Mouse (Mus musculus): ENCODE measurements at regions not wholly inside any gene's neighbourhood (a gene's known extent, or its start where the extent isn't known, plus 50 kb on each side); places are given as distances from the start of the nearest gene placed in this dataset.

GRCm38 (mm10) chr2:160525301-160526205, 120.1 kb upstream of the Top1 start:
- Histone ChIP-seq H3K36me3 (ENCODE audit: control insufficient read depth, insufficient read depth, low read length) (no peaks in the 10 kb centered on the region), H3K27me3 (ENCODE audit: control insufficient read depth, insufficient read depth, low read length) (no peaks in the 10 kb centered on the region), H3K9ac (ENCODE audit: low read depth, low read length) (no peak overlapping the region), H3K27ac (replicated peaks; ENCODE audit: insufficient read depth, low read depth, low read length) (no peak overlapping the region), H3K79me2 (ENCODE audit: control insufficient read depth, insufficient read depth, low read length) (no peaks in the 10 kb centered on the region), H3K4me1 (ENCODE audit: control insufficient read depth, insufficient read depth, low read length) (no peaks in the 10 kb centered on the region), H3K4me3 (ENCODE audit: insufficient read depth, low read depth, low read length) (no peak overlapping the region)
- DNase-seq (ENCODE audit: extremely low read depth, low read depth, low spot score): no peak
- TF ChIP-seq CTCF (IDR thresholded peaks at IDR 0.05; ENCODE audit: low read depth, low read length) (no peak), POLR2A (IDR thresholded peaks at IDR 0.05; ENCODE audit: extremely low read depth, insufficient read depth, low read length) (no peak)
- WGBS: 88% methylated on average over 9 of the region's 9 CpGs

- no peak for DNase-seq (ENCODE audit: extremely low read depth, low read depth, low spot score)
- TF ChIP-seq CTCF (IDR thresholded peaks at IDR 0.05; ENCODE audit: low read depth, low read length) (no peak), POLR2A (IDR thresholded peaks at IDR 0.05; ENCODE audit: extremely low read depth, insufficient read depth, low read length) (no peak)
- Histone ChIP-seq H3K27ac (replicated peaks; ENCODE audit: insufficient read depth, low read depth, low read length) (no peak overlapping the region), H3K4me1 (ENCODE audit: control insufficient read depth, insufficient read depth, low read length) (no peaks in the 10 kb centered on the region), H3K9ac (ENCODE audit: low read depth, low read length) (no peak overlapping the region), H3K27me3 (ENCODE audit: control insufficient read depth, insufficient read depth, low read length) (no peaks in the 10 kb centered on the region), H3K36me3 (ENCODE audit: control insufficient read depth, insufficient read depth, low read length) (no peaks in the 10 kb centered on the region), H3K79me2 (ENCODE audit: control insufficient read depth, insufficient read depth, low read length) (no peaks in the 10 kb centered on the region), H3K4me3 (ENCODE audit: insufficient read depth, low read depth, low read length) (no peak overlapping the region)
- WGBS: 44% methylated on average over 8 of the region's 8 CpGs
Measured at GRCm38 (mm10) chr2:160526377-160527125, 119.1 kb upstream of the Top1 start.

DNA sequence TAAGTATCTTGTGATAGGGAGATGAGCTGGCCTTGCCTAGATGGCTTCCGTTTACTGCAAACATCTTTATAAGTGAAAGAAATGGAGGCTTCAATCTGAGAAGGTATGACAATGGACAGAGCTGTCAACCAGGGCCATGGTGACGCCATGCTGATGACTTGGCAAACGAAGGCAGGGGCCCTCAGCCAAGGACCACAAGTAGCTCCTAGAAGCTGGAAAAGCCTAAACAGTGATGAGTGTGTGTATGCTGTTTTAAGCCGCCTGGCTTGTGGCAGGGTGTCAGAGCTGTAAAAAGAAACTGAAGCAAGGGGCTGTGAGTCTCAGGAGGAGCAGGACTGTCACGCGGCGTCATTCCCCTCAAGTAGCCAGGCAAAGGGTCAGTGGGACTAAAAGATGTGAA, 116.4 kb upstream of the Top1 start:
- H3K4me1 ChIP-seq (ENCODE audit: control insufficient read depth, insufficient read depth, low read length): no peaks in the 10 kb centered on the region
- WGBS: 89% methylated on average over 7 of the region's 7 CpGs
- H3K36me3 ChIP-seq (ENCODE audit: control insufficient read depth, insufficient read depth, low read length): no peaks in the 10 kb centered on the region
- no peaks in the 10 kb centered on the region for H3K79me2 ChIP-seq (ENCODE audit: control insufficient read depth, insufficient read depth, low read length)
- no peak for TF ChIP-seq CTCF (IDR thresholded peaks at IDR 0.05; ENCODE audit: low read depth, low read length)
- no peak for TF ChIP-seq POLR2A (IDR thresholded peaks at IDR 0.05; ENCODE audit: extremely low read depth, insufficient read depth, low read length)
- no peak for DNase-seq (ENCODE audit: extremely low read depth, low read depth, low spot score)
- no peak overlapping the region for H3K4me3 ChIP-seq (ENCODE audit: insufficient read depth, low read depth, low read length)
- H3K9ac ChIP-seq (ENCODE audit: low read depth, low read length): no peak overlapping the region
- H3K27ac ChIP-seq (replicated peaks; ENCODE audit: insufficient read depth, low read depth, low read length): no peak overlapping the region
- no peaks in the 10 kb centered on the region for H3K27me3 ChIP-seq (ENCODE audit: control insufficient read depth, insufficient read depth, low read length)

DNA sequence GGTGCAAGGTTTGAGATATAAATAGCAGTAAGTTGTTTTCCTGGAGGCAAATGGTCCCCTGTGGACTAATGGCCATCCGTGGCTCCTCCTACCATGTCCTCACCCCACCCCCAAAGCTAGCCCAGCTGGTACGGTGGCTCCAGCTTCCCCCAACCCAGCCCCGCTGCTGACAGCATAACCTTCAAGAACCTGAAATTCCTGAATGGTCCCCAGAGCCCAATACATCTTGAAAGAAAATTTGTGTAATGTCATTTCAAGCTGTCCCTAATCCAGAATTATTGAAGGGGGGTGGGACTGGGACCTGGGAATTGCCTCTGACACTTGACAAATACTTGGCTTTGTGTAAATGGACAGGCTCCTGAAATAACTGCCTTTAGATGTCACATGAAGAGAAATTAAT, 115.3 kb upstream of the Top1 start:
- H3K27ac ChIP-seq (replicated peaks; ENCODE audit: insufficient read depth, low read depth, low read length): no peak overlapping the region
- TF ChIP-seq CTCF (IDR thresholded peaks at IDR 0.05; ENCODE audit: low read depth, low read length): no peak
- TF ChIP-seq POLR2A (IDR thresholded peaks at IDR 0.05; ENCODE audit: extremely low read depth, insufficient read depth, low read length): no peak
- H3K4me1 ChIP-seq (ENCODE audit: control insufficient read depth, insufficient read depth, low read length): no peaks in the 10 kb centered on the region
- no peaks in the 10 kb centered on the region for H3K79me2 ChIP-seq (ENCODE audit: control insufficient read depth, insufficient read depth, low read length)
- no peaks in the 10 kb centered on the region for H3K36me3 ChIP-seq (ENCODE audit: control insufficient read depth, insufficient read depth, low read length)
- H3K4me3 ChIP-seq (ENCODE audit: insufficient read depth, low read depth, low read length): no peak overlapping the region
- 63% methylated on average over 3 of the region's 3 CpGs for WGBS
- no peak for DNase-seq (ENCODE audit: extremely low read depth, low read depth, low spot score)
- H3K27me3 ChIP-seq (ENCODE audit: control insufficient read depth, insufficient read depth, low read length): no peaks in the 10 kb centered on the region
- H3K9ac ChIP-seq (ENCODE audit: low read depth, low read length): no peak overlapping the region

DNA sequence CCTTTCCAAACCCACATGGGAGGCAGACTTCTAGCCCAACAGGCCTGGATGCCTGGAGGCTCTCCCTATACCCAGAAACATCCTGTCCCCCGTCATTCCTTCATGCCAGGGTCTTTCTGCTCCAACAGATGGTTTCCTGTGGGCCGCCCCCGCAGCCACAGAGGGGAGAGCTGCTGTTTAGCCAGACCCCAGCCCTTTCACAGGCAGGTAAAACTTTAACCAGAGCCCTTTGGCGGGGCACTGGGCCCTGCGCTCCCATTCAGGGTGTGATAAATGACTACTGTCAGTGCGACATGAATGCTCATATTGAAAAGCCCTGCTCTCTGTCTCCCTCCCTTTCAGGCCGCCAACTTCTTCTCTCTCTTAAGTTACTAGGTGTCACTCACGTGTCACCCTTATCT, 108.4 kb upstream of the Top1 start:
- no peak overlapping the region for H3K9ac ChIP-seq (ENCODE audit: low read depth, low read length)
- no peak for TF ChIP-seq CTCF (IDR thresholded peaks at IDR 0.05; ENCODE audit: low read depth, low read length)
- TF ChIP-seq POLR2A (IDR thresholded peaks at IDR 0.05; ENCODE audit: extremely low read depth, insufficient read depth, low read length): no peak
- no peak overlapping the region for H3K27ac ChIP-seq (replicated peaks; ENCODE audit: insufficient read depth, low read depth, low read length)
- WGBS: 30% methylated on average over 8 of the region's 8 CpGs
- H3K27me3 ChIP-seq (ENCODE audit: control insufficient read depth, insufficient read depth, low read length): no peaks in the 10 kb centered on the region
- DNase-seq (ENCODE audit: extremely low read depth, low read depth, low spot score): no peak
- H3K36me3 ChIP-seq (ENCODE audit: control insufficient read depth, insufficient read depth, low read length): no peaks in the 10 kb centered on the region
- no peaks in the 10 kb centered on the region for H3K4me1 ChIP-seq (ENCODE audit: control insufficient read depth, insufficient read depth, low read length)
- H3K79me2 ChIP-seq (ENCODE audit: control insufficient read depth, insufficient read depth, low read length): no peaks in the 10 kb centered on the region
- no peak overlapping the region for H3K4me3 ChIP-seq (ENCODE audit: insufficient read depth, low read depth, low read length)
